Mouse (Mus musculus) embryonic facial prominence, embryonic 10.5 days (tissue): ENCODE data around the gene Zbtb20. TPM values are rescaled to one million over a fixed set of nuclear protein-coding genes. Genes with fewer than 3 reads are reported as not detected.

Source experiments
- DNase-seq: peaks from one replicate; pipeline ENCODE4 v3.0.0-alpha.2; 2017; ENCODE audit warnings: low spot score
- H3K27ac ChIP-seq: fragments of 300-500 bp; sonication (generic); replicated peaks from 2 replicates; pipeline ENCODE4 v1.5.1; 2016; ENCODE audit warnings: mild to moderate bottlenecking
- H3K27me3 ChIP-seq: fragments of 300-500 bp; sonication (generic); replicated peaks from 2 replicates; pipeline ENCODE4 v1.6.1; 2016; ENCODE audit warnings: low read depth, mild to moderate bottlenecking; ENCODE audit not compliant: poor library complexity, severe bottlenecking
- H3K36me3 ChIP-seq: fragments of 300-500 bp; sonication (generic); replicated peaks from 2 replicates; pipeline ENCODE4 v1.6.1; 2016; ENCODE audit warnings: mild to moderate bottlenecking, moderate library complexity
- H3K4me1 ChIP-seq: fragments of 300-500 bp; sonication (generic); 2 replicates; pipeline ENCODE4 v1.6.1; 2016
- H3K4me3 ChIP-seq: fragments of 300-500 bp; sonication (generic); 2 replicates; pipeline ENCODE4 v1.5.1; 2016; ENCODE audit warnings: mild to moderate bottlenecking, moderate library complexity
- H3K9me3 ChIP-seq: fragments of 300-500 bp; sonication (generic); 2 replicates; pipeline ENCODE4 v1.6.1; 2016; ENCODE audit warnings: mild to moderate bottlenecking
- WGBS: fragments of 180-500 bp; shearing (Covaris S2); methylation state at CpG from one replicate; pipeline ENCODE4 v1.1.7; 2016; 5-methylcytosine and 5-hydroxymethylcytosine counted together
- polyA plus RNA-seq: library from polyadenylated mRNA; unstranded; fragments of >200 nt; fragmentation: Nextera tagmentation; extraction: Ambion mirVana; gene quantifications from 2 replicates; pipeline ENCODE4 v1.2.1, GENCODE M21; 2016

Gene Zbtb20
- polyA plus RNA-seq, 1 experiment from 2014 or later: 20.1 TPM

DNA sequence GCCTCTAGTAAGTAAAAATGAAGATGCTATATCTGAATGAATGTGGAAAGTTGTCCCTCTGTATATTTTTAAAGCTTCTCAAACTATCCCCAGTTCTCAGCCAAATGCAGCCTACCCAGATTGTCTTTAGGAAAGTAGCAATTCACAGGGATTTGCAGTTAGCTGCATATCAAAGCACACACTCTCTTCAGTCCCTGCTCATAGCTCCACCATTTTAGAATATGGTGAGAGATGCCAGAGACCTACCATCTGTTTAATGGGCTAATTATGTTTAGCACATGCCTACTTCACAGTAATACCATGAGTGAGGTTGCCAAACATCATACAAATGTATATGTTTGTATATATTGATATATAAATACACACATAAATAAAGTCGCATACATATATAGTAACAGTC is 676.8 kb downstream of the Zbtb20 start:
- H3K4me1 ChIP-seq: peaks cover 27% of the 10 kb centered on the region
- H3K27me3 ChIP-seq: no peaks in the 10 kb centered on the region
- H3K4me3 ChIP-seq: no peak overlapping the region
- no peak for DNase-seq
- no peaks in the 10 kb centered on the region for H3K9me3 ChIP-seq
- H3K27ac ChIP-seq: no peak overlapping the region
- no peaks in the 10 kb centered on the region for H3K36me3 ChIP-seq
- 92% methylated on average over 1 of the region's 1 CpGs for WGBS

DNA sequence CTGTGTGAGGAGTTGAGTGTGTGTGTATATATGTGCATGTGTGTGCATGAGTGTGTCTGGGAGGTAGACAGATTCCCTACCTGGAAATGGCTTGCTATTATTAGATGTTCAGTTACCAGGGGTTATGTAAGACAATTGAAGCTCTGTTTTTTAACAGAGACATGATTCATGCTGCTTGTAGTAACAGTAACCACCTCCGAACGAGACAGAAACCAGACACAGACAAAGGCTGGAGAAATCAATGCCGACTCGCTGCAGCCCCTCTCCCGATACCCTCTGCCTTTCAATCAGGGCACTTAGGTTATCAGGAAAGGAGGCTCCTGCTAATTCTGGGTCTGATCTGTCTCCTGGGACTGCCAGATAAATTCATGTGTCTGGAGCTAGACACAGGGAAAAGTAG is 681.7 kb downstream of the Zbtb20 start:
- no peaks in the 10 kb centered on the region for H3K36me3 ChIP-seq
- H3K4me3 ChIP-seq: no peak overlapping the region
- DNase-seq: no peak
- 0 out of 2 replicates have a peak, but pooled peaks cover 5% of the 10 kb centered on the region for H3K4me1 ChIP-seq
- 52% methylated on average over 5 of the region's 5 CpGs for WGBS
- no peak overlapping the region for H3K27ac ChIP-seq
- no peaks in the 10 kb centered on the region for H3K27me3 ChIP-seq
- no peaks in the 10 kb centered on the region for H3K9me3 ChIP-seq

DNA sequence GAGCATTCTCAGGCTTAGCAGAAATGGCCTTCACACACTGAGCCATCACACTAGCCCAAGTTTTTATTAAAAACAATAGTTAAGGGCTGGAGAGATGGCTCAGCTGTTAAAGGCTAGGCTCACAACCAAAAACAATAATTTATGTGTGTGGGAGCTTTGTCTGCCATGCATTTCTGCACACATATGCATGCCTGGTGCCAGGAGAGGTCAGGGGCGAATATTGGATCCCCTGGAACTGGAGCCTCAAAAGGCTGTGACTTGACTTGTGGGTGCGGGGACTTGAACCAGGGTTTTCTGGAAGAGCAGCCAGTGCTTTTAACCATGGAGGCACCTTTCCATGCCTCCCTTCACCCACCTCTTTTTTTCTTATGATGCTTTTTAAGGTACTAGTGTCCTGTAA is 685.6 kb downstream of the Zbtb20 start:
- no peaks in the 10 kb centered on the region for H3K27me3 ChIP-seq
- no peak for DNase-seq
- 0 out of 2 replicates have a peak, but pooled peaks cover 5% of the 10 kb centered on the region for H3K4me1 ChIP-seq
- no peaks in the 10 kb centered on the region for H3K9me3 ChIP-seq
- WGBS: 93% methylated on average over 2 of the region's 2 CpGs
- no peaks in the 10 kb centered on the region for H3K36me3 ChIP-seq
- no peak overlapping the region for H3K27ac ChIP-seq
- no peak overlapping the region for H3K4me3 ChIP-seq

DNA sequence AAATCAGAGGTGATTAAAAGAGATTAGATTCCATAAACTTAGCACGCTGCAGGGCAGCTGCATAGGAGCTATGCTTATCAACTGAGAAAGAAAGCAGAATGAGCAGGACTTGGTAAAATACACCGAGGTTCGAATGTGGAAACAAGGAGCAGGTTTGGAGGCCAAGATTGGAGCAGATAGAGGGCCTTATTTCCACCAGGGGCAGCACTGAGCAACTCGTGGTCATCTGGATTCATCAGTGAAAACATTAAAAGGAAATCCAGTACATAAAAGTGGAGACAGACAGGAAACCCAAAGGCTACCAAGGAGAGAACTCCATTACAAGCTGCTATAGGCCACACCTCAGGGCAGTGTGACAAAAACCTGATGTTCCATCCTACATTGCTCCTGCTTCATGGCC is 686.3 kb downstream of the Zbtb20 start:
- Histone ChIP-seq H3K4me1 (0 out of 2 replicates have a peak, but pooled peaks cover 5% of the 10 kb centered on the region), H3K4me3 (no peak overlapping the region), H3K9me3 (no peaks in the 10 kb centered on the region), H3K27ac (no peak overlapping the region), H3K27me3 (no peaks in the 10 kb centered on the region), H3K36me3 (no peaks in the 10 kb centered on the region)
- 83% methylated on average over 4 of the region's 4 CpGs for WGBS
- DNase-seq: no peak

DNA sequence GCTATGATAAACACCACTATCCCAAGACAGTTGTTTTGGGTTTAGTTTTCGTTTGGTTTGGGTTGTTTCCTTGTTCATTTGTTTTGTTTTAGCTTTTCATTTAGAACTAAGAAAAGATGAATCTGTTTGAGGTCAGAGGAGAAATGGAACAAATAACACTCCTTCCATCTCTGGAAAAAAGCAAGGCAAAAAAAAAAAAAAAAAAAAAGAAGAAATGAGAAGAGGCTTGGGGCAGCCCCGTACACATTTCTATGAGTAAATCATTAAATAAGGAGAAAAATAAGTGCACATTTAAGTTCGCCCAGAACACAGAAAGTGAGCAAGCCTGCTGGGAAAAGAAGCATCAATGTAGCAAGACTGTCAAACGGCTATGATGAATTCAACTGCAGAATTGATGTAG is 690.2 kb downstream of the Zbtb20 start:
- Histone ChIP-seq H3K4me1 (no peaks in the 10 kb centered on the region), H3K27me3 (no peaks in the 10 kb centered on the region), H3K27ac (no peak overlapping the region), H3K36me3 (no peaks in the 10 kb centered on the region), H3K4me3 (no peak overlapping the region), H3K9me3 (no peaks in the 10 kb centered on the region)
- 86% methylated on average over 4 of the region's 4 CpGs for WGBS
- DNase-seq: no peak

DNA sequence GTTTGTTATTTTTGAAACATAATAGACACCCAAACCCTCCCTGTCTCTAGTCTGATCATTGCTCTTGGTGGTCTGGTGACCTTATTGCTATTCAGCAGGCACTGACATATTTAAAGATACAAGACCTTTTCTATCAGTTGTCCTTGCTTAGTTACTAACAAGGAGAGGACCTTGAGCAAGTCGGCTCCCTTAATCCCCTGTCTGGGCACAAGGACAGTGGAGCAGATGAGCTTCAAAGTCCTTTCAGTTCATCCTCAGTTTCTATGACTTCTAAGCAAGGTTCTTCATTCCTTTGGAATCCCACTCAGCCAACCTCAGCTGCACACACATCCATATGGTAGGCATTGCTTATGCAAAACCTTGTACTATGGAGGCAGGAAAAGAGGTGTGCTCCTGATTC is 690.8 kb downstream of the Zbtb20 start:
- no peaks in the 10 kb centered on the region for H3K9me3 ChIP-seq
- 90% methylated on average over 1 of the region's 1 CpGs for WGBS
- no peaks in the 10 kb centered on the region for H3K27me3 ChIP-seq
- H3K4me3 ChIP-seq: no peak overlapping the region
- DNase-seq: no peak
- no peaks in the 10 kb centered on the region for H3K4me1 ChIP-seq
- no peaks in the 10 kb centered on the region for H3K36me3 ChIP-seq
- H3K27ac ChIP-seq: no peak overlapping the region

DNA sequence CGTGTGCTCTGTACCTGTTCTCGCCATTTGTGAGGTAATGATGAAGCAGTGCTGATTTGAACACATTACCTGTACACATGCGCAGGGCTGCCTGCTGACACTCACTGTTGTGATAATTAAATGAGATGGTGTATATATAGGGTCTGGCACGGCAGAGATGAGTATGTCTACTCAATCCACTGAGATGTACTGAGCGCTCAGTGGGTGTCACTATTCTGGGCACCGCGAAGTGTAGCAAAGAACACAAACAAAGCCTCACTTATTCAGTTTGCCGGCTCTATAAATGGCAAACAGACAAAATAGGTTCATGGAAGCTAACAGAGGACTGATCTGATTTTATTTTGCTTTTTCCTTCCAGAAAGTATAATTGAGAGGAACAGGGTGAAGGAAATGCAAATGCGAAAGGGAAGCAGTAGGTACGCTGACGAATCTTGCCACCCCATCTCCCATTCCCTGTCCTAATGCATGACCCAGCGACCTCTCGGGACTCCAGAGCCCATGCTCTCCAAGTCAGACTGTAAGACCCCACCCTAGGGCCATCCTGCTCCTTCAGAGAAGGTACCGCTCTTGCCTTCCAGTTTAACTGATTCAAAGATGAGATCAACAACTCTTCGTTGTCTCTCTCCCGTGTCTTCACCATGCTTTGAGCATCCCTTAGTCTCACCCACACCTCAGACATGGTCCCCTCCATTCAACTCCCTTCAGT is 695.8 kb downstream of the Zbtb20 start:
- peaks cover 38% of the 10 kb centered on the region for H3K4me1 ChIP-seq

DNA sequence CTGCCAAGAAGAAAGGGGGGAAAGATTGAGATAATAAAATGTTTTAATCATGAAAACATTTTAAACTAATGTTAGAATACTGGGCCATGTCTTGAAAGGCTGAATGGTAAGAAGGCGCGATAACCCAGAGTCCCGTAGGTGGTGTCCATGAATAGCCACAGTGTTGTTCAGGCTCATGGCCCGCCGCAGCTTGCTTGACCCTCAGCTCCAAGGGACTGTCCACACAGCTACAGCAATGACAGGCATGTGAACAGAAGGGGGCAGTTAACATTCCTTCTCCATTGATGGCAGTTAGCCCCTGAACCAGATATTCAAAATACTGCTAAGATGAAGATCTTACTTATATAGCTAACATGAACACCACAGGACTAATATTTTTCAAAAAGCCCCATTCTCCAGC is 696.5 kb downstream of the Zbtb20 start:
- peaks cover 43% of the 10 kb centered on the region for H3K4me1 ChIP-seq
- WGBS: 85% methylated on average over 5 of the region's 5 CpGs

More for the DNA sequence above, 695.8 kb downstream of the Zbtb20 start:
- Histone ChIP-seq H3K9me3 (no peaks in the 10 kb centered on the region), H3K36me3 (no peaks in the 10 kb centered on the region), H3K27ac (no peak overlapping the region), H3K4me3 (no peak overlapping the region), H3K27me3 (no peaks in the 10 kb centered on the region; the same call in 1 of the 2 replicates)
- WGBS: 90% methylated on average over 16 of the region's 16 CpGs
- DNase-seq: no peak

DNA sequence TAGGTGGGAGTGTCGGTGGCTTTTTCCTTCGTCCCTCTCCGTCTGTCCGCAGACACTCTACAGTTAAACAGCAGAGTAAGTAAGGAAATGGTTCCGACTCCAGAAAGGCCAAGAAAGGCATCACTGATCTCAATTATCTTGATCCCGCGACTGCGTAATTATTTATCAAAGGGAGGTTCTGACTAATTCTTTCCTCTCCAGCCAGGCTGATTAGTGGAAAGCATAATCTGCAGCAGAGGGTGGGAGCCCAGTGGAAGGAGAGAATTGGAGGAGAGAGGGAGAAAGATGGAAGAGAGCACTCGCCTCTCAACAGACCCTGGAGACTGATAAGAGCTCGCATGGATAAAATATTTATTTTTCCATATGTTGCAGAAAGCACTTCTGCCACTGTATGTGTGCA is 697.1 kb downstream of the Zbtb20 start:
- H3K27ac ChIP-seq: peak overlapping the region; percentile 21; the same call in 1 of the 2 replicates
- H3K4me3 ChIP-seq: no peak overlapping the region
- WGBS: 58% methylated on average over 10 of the region's 10 CpGs
- no peaks in the 10 kb centered on the region for H3K36me3 ChIP-seq
- no peak for DNase-seq
- no peaks in the 10 kb centered on the region for H3K9me3 ChIP-seq
- no peaks in the 10 kb centered on the region; the same call in 1 of the 2 replicates for H3K27me3 ChIP-seq
- H3K4me1 ChIP-seq: peaks cover 49% of the 10 kb centered on the region

More for the DNA sequence above, 696.5 kb downstream of the Zbtb20 start:
- H3K27ac ChIP-seq: no peak overlapping the region
- H3K27me3 ChIP-seq: no peaks in the 10 kb centered on the region; the same call in 1 of the 2 replicates
- H3K9me3 ChIP-seq: no peaks in the 10 kb centered on the region
- H3K36me3 ChIP-seq: no peaks in the 10 kb centered on the region
- H3K4me3 ChIP-seq: no peak overlapping the region
- DNase-seq: no peak

DNA sequence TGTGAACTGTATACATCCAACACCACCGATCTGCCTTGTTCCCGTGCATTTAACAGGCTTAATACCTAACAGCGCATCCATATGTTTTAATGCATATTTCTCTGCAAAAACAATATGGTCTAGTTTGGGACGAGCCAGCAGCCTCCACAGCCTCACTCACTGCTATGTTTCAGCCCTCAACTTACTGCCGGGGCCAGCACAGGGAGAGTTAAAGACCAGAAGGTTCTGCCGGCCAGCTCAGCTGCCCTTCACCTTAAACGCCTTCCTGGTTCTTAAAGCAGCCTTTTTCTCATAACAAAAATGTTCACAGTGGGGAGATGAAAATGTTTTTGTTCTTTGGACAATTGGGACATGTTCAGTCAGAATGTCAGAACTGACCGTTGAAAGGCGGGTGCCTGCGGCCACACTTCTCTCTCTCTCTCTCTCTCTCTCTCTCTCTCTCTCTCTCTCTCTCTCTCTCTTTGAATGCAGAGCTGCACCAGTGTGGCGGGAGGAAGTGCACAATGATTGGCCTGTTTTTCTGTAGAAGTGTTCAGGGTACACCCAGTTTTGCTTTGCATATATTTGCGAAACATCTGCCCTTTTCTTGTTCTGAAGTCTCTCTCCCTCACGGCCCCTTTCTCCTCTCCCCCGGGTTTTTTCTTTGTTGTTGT is 697.6 kb downstream of the Zbtb20 start:
- no peaks in the 10 kb centered on the region for H3K36me3 ChIP-seq
- DNase-seq: no peak
- peak overlapping the region; percentile 21 for H3K27ac ChIP-seq
- H3K4me1 ChIP-seq: peaks cover 51% of the 10 kb centered on the region
- 62% methylated on average over 14 of the region's 14 CpGs for WGBS
- H3K27me3 ChIP-seq: no peaks in the 10 kb centered on the region; the same call in 1 of the 2 replicates
- H3K9me3 ChIP-seq: no peaks in the 10 kb centered on the region
- no peak overlapping the region for H3K4me3 ChIP-seq

DNA sequence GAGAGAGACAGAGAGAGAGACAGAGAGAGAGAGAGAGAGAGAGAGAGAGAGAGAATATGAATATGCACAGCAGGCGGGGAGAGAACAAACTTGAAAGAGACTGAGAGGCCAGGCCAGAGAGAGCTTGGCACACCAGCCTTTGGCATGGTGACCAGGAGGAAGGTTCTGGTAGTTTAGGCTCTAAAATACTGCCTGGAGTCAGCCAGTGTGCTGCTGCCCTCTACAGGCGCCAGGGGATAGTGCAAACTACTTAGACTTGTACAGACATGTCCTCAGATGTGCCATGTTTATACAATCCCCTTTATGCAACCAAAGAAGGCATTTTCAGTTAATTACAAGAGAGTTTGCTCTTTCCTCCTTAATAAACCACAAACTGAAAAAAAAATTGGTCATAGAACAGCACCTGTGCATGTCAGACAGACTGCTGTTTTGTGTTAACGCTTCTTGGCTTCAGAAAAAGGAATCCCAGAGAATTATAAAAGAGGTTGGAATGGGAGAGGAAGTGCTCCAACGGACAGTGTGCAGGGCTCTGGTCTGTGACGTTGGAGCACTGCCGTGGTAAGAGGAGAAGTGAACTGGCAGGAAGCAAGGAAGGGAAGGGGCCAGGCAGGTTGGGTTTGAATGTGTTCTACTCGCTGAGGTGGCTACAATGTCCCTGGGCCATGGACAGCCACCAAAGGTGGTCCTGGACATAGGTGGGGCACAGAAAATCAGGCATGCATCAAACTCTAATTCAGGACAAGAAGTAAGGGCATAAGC is 698.5 kb downstream of the Zbtb20 start:
- Histone ChIP-seq H3K9me3 (no peaks in the 10 kb centered on the region), H3K4me3 (no peak overlapping the region), H3K4me1 (peaks cover 51% of the 10 kb centered on the region), H3K27ac (peak overlapping the region; percentile 81), H3K27me3 (no peaks in the 10 kb centered on the region; the same call in 1 of the 2 replicates), H3K36me3 (no peaks in the 10 kb centered on the region)
- peak; percentile 84 for DNase-seq
- 54% methylated on average over 7 of the region's 7 CpGs for WGBS

DNA sequence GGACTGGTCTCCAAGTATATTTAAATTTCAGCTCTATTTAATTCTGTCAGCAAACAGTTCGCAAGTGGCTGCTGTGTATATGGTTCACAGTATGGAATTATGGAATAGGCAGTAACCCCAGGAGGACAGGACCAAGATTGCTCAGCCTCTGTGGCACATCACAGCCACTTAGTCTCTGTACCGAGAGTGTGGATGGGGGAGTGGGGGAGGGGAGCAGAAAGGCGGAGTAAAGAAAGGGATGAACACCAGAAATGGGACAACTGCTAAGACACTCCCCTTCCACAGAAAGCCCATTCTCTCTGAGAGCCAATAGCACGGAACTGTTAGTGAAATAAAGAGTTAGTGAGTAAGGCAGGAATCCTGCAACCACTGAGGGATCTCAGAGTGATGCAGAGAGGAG is 699.4 kb downstream of the Zbtb20 start:
- no peak for DNase-seq

More for the DNA sequence above, 699.4 kb downstream of the Zbtb20 start:
- no peak overlapping the region for H3K4me3 ChIP-seq
- no peaks in the 10 kb centered on the region for H3K9me3 ChIP-seq
- H3K36me3 ChIP-seq: no peaks in the 10 kb centered on the region
- no peaks in the 10 kb centered on the region; the same call in 1 of the 2 replicates for H3K27me3 ChIP-seq
- H3K4me1 ChIP-seq: peaks cover 51% of the 10 kb centered on the region
- WGBS: 50% methylated on average over 4 of the region's 4 CpGs
- peak overlapping the region; percentile 36; the same call in 1 of the 2 replicates for H3K27ac ChIP-seq
